Comparison of ENCODE assay signal across 8 mouse cellular contexts in genomic region chr10:78399090-78399657, GRCm38 (mm10). TPM values are rescaled to one million over a fixed set of nuclear protein-coding genes. Genes with fewer than 3 reads are reported as not detected.
DNase-seq lines count a peak whose midpoint lies in the region; ATAC-seq and TF ChIP-seq lines count a peak whose summit lies in the region.

No protein-coding gene starts in this region.

- peak overlapping the region; percentile 71 for H3K27ac ChIP-seq in thymus, adult 2 months (ENCODE audit: control insufficient read depth, insufficient read depth, low read length)
- H3K27ac ChIP-seq in liver, embryonic 16.5 days (ENCODE audit: low read length), result peak overlapping the region; percentile 25; the same call in 1 of the 2 replicates

- H3K4me3 ChIP-seq in thymus, adult 2 months (ENCODE audit: control insufficient read depth, insufficient read depth, low read length), result no peak overlapping the region
- H3K4me3 ChIP-seq in liver, embryonic 16.5 days (ENCODE audit: low read depth, low read length), result no peak overlapping the region

- no peak overlapping the region for H3K4me2 ChIP-seq in liver, embryonic 16.5 days (ENCODE audit: low read depth, low read length)

- 43% methylated on average over 17 of the region's 17 CpGs for WGBS in thymus, adult 2 months
- WGBS in liver, embryonic 16.5 days (ENCODE audit: insufficient replicate concordance), result 36% methylated on average over 17 of the region's 17 CpGs

- no peak for TF ChIP-seq POLR2A in thymus, adult 2 months (IDR thresholded peaks at IDR 0.05; ENCODE audit: control insufficient read depth, extremely low read depth, insufficient read depth, low read length, poor library complexity)

- H3K36me3 ChIP-seq in thymus, adult 2 months (ENCODE audit: control insufficient read depth, insufficient read depth, low read length), result peaks cover 39% of the 10 kb centered on the region
- peaks cover 37% of the 10 kb centered on the region for H3K36me3 ChIP-seq in liver, embryonic 16.5 days (ENCODE audit: control insufficient read depth, insufficient read depth)
- peaks cover 9% of the 10 kb centered on the region for H3K36me3 ChIP-seq in splenic B cell, adult 2 months (ENCODE audit: control insufficient read depth, insufficient read depth, low read length, poor library complexity, severe bottlenecking)

- H3K27me3 ChIP-seq in thymus, adult 2 months (ENCODE audit: control insufficient read depth, insufficient read depth, low read length), result no peaks in the 10 kb centered on the region
- H3K27me3 ChIP-seq in liver, embryonic 16.5 days (ENCODE audit: control insufficient read depth, insufficient read depth, low read depth, low read length), result no peaks in the 10 kb centered on the region; the same call in 1 of the 2 replicates
- H3K27me3 ChIP-seq in splenic B cell, adult 2 months (ENCODE audit: control insufficient read depth, insufficient read depth, low read length, poor library complexity, severe bottlenecking), result no peaks in the 10 kb centered on the region

- TF ChIP-seq CTCF in thymus, adult 2 months (IDR thresholded peaks at IDR 0.05; ENCODE audit: borderline replicate concordance, control insufficient read depth, extremely low read depth, insufficient read depth, low read length, poor library complexity), result no peak

- peak; percentile 37 for DNase-seq in thymus, adult 2 months
- no peak for DNase-seq in thymus, adult 18-20 months
- peak; percentile 54 for DNase-seq in induced T-regulatory cell, adult 2 months (ENCODE audit: low read depth)
- peak; percentile 83 for DNase-seq in splenic B cell, adult 2 months (ENCODE audit: low read depth, low spot score)
- no peak for DNase-seq in gastrocnemius, postnatal 14 days
- no peak for DNase-seq in left cerebral cortex, adult 11 months (ENCODE audit: low spot score)

- ATAC-seq in common myeloid progenitor, adult 5-6 weeks (replicated peaks; ENCODE audit: low read depth, poor library complexity, severe bottlenecking), result peak; percentile 31; the same call in 1 of the 2 replicates
- ATAC-seq in liver, embryonic 16.5 days (ENCODE audit: low read depth), result peak; percentile 79

- H3K4me1 ChIP-seq in thymus, adult 2 months (replicated peaks; ENCODE audit: control insufficient read depth, insufficient read depth, low read length), result peaks cover 39% of the 10 kb centered on the region
- peaks cover 18% of the 10 kb centered on the region for H3K4me1 ChIP-seq in liver, embryonic 16.5 days (ENCODE audit: control insufficient read depth, low read depth, low read length)

- H3K9me3 ChIP-seq in liver, embryonic 16.5 days (replicated peaks; ENCODE audit: control insufficient read depth, low read length), result no peaks in the 10 kb centered on the region

- no peak overlapping the region for H3K9ac ChIP-seq in liver, embryonic 16.5 days (ENCODE audit: low read depth, low read length)

- intact Hi-C loops in gastrocnemius, postnatal 14 days (cut with DNase I; ENCODE audit: low total_unique reads), result no loop called here

RNA-seq across cellular contexts. Expression of gene Rrp1, which starts 13.7 kb away (rescaled TPM):
- polyA plus RNA-seq in thymus, adult 2 months (2012; rRNA removed), result 133 and 164 TPM in 2 replicates
- 393 and 414 TPM in 2 replicates for total RNA-seq in common myeloid progenitor, adult 5-6 weeks (2017)
- 101 and 105 TPM in 2 replicates for polyA plus RNA-seq in liver, embryonic 16.5 days (2015; fragmentation: Nextera tagmentation; extraction: Ambion mirVana)
- 10 to 100 TPM; 70.5 to 73.9 TPM for total RNA-seq in gastrocnemius, postnatal 14 days (2021)

RNA-seq across cellular contexts. Expression of gene Cstb, which starts 26.3 kb away (rescaled TPM):
- 212 and 247 TPM in 2 replicates for polyA plus RNA-seq in thymus, adult 2 months (2012; rRNA removed)
- total RNA-seq in common myeloid progenitor, adult 5-6 weeks (2017), result 41.8 and 47.5 TPM in 2 replicates
- 93.9 and 102 TPM in 2 replicates for polyA plus RNA-seq in liver, embryonic 16.5 days (2015; fragmentation: Nextera tagmentation; extraction: Ambion mirVana)
- total RNA-seq in gastrocnemius, postnatal 14 days (2021), result 10 to 100 TPM; 18.5 to 21.2 TPM

RNA-seq across cellular contexts. Expression of gene Agpat3, which starts 46.9 kb away (rescaled TPM):
- 386 and 423 TPM in 2 replicates for polyA plus RNA-seq in thymus, adult 2 months (2012; rRNA removed)
- 8.2 and 12.7 TPM in 2 replicates for total RNA-seq in common myeloid progenitor, adult 5-6 weeks (2017)
- polyA plus RNA-seq in liver, embryonic 16.5 days (2015; fragmentation: Nextera tagmentation; extraction: Ambion mirVana), result 20.6 and 26.8 TPM in 2 replicates
- total RNA-seq in gastrocnemius, postnatal 14 days (2021), result 100 to 1,000 TPM; 160 to 164 TPM

Comparison
In these comparisons a context has a peak if more than half of its experiments do, and no peak if none do; other contexts are left out.
1. DNase-seq: peak in thymus, adult 2 months (single experiment), induced T-regulatory cell, adult 2 months (single experiment) and splenic B cell, adult 2 months (single experiment); none in thymus, adult 18-20 months (0 of 2), gastrocnemius, postnatal 14 days (single experiment) and left cerebral cortex, adult 11 months (single experiment).
2. RNA of gene Agpat3, which starts 46.9 kb away (total RNA-seq): 160 to 164 TPM in gastrocnemius, postnatal 14 days; 8.2 to 12.7 TPM in common myeloid progenitor, adult 5-6 weeks; every median in the first group is over 10 times any median in the second.